Mouse (Mus musculus): ENCODE results near the gene Cxcl9. TPM values are rescaled to one million over a fixed set of nuclear protein-coding genes. Genes with fewer than 3 reads are reported as not detected.

Cxcl9 gene
- total RNA-seq, 2 experiments from 2014 or later: 5.0 to 8.4 TPM

DNA sequence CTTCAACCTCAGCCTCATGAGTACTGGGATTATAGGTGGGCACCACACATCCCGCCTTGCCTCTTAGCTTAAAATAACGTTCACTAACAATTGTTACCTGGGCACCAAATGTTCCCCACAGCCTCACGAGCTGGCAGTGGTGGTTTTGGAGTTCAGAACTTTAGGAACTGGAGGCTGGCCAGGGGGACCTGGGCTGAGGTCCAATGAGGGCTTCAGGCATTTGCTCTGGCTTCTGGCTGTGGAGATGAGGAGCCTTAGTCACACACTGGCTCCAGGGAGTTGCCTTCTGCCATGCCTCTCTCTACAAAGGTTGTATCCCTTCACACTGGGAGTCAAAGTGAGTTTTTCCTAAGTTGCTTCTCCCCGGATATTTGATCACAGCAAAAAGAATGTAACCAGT lies 45.3 kb downstream of the Cxcl9 start:
- peak in 1 of 2 experiments; percentile 45 for DNase-seq (ENCODE audit: low spot score in 2 of 2)

DNA sequence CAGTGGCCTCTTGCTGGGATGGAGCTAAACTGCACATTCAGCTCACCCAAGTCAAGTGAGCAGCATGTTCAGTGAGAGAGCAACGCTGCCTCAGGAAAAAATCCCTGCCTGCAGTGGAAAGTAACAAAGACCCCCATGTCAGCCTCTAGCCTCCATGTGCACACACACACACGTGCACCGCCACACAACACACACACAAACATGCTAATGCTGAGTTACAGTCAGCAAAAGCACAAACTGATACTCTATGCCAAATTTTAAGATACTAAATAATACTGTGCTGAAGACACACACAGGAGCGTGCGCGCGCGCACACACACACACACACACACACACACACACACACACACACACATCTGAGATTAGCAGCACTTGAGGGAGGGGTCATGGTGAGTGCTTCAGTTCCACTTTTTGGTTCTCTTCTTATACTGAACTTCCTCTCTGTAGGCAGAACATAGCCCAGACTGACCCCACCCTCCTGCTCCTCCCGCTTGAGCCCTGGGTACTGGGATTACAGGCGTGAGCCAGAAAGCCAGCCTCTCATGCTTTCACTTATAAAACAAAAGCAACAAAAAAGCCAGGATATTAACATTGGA lies 48.8 kb downstream of the Cxcl9 start:
- DNase-seq (ENCODE audit: low spot score in 2 of 2): no peak

GRCm38 (mm10) chr5:92277437-92278394 lies 50.2 kb downstream of the Cxcl9 start, which contains the start of gene Naaa:
Gene Naaa, minus strand, starts transcription at chr5:92278170.
- peak; percentile 75 to 86 for DNase-seq (ENCODE audit: low spot score in 2 of 2)

Other genes with a start within 250 kb of the Cxcl9 start
- 10 to 100 TPM; 68.6 to 70.1 TPM for gene G3bp2, start 244.4 kb downstream of the Cxcl9 start, total RNA-seq (2021)
- 10 to 100 TPM; 75.5 to 85.8 TPM for gene Uso1, start 190.1 kb downstream of the Cxcl9 start, total RNA-seq (2021)
- not detected for gene U90926, start 112.7 kb downstream of the Cxcl9 start, total RNA-seq (2021)
- under 1 TPM; 0.08 to 0.29 TPM for gene Ppef2, start 71.8 kb downstream of the Cxcl9 start, total RNA-seq (2021)
- gene Naaa, start 49.9 kb downstream of the Cxcl9 start, total RNA-seq (2021): 10 to 100 TPM; 16.6 to 16.7 TPM
- gene Sdad1, start 17.6 kb downstream of the Cxcl9 start, total RNA-seq (2021): 10 to 100 TPM; 25.5 to 28.4 TPM
- gene Art3, start 3.7 kb upstream of the Cxcl9 start, total RNA-seq (2021): 100 to 1,000 TPM; 257 to 310 TPM
- 1 to 10 TPM in 1 of 2 experiments, under 1 TPM in 1; 0.76 to 1.0 TPM for gene Cxcl10, start 20.8 kb upstream of the Cxcl9 start, total RNA-seq (2021)
- gene Nup54, start 107.1 kb upstream of the Cxcl9 start, total RNA-seq (2021): 10 to 100 TPM; 22.6 to 25.6 TPM
- gene Scarb2, start 178.8 kb upstream of the Cxcl9 start, total RNA-seq (2021): 10 to 100 TPM; 90.2 to 96.8 TPM
- gene Fam47e, start 227.0 kb upstream of the Cxcl9 start, total RNA-seq (2021): not detected